Mouse (Mus musculus): Measurements from ENCODE around the gene Smarca4. TPM values are rescaled to one million over a fixed set of nuclear protein-coding genes. Genes with fewer than 3 reads are reported as not detected.

The Smarca4 gene
- total RNA-seq, 4 experiments from 2014 or later = 47.2 to 49.8 (median 49.3) TPM

DNA sequence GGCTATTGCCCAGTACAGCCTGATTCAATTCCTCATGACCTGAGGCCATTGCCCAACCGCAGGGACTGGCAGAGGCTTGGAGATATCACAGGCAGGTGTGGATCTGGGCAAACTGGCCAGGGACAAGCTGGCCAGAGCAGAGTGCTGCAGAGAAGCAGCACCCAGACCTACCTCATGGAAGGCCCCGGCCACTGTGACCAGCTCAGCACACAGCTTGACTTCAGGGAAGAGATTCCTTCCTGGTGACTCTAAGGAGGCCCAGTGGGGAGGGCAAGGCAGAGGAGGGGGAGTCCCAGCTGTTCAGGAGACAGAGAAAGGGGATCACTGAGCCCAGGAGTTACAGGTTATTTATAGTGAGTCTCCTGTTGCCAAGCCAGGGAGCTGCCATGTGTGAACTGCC is 105.1 kb downstream of the Smarca4 start:
- no peak for DNase-seq (ENCODE audit: low spot score)

DNA sequence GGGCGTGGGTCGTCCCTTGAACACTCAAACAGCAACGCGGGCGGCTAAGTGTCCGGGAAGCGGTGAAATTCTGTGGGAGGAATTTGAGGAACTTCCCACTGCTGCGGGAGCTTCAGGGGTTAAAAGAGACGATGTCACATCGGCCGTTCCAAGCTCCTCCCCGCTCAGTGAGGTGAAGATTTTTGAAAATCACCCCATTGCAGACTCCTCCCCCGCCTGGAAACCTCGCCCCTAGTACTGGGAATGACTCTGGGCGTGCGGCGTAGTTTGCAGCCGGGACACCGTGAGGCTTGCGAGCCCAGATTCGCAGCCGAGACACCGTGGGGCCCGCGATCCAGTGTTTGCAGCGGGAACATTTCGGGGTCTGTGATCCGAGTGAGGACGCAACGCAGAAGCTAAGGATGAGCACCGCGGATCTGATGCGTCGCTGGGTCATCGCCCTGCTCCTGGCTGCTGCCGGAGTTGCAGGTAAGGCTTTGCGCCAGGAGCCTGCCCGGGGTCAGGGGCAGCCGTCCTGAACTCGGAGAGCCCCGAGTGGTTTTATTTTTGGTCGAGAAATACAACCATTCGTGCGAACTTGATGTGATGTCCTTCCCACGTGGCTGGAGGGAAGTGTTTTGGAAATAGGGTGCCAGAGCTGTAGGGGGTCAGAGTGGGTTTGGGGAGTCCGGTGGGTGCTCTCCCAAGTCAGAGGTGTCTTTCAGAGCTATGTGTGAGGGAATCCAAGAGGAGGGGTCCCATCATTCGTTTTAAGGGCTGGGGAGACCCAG is 107.6 kb downstream of the Smarca4 start, which contains the start of gene Ldlr:
TSS of gene Ldlr (plus strand) at position 107 of the 770 bp plus-strand sequence.
- peak; percentile 83 for DNase-seq (ENCODE audit: low spot score)

DNA sequence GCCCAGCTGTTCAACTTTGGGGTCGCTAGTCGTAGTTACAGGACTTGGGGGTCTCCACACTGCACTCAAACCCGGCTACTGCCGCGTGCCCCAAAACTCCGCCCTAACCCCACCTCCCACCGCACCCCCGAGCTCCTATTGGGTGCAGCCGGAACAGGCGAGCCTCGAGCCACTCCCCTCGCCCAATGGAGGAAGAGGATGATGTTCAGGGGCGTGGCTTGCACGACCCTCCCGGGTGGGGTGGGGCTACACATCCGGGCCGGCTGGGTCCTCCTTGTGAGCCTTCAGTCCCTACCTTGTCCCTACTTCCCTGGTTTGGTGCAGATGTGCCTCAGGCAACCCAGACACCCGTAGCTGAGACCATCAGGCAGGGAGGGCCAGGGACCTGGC is 108.2 kb downstream of the Smarca4 start:
- peak; percentile 85 for DNase-seq (ENCODE audit: low spot score)

DNA sequence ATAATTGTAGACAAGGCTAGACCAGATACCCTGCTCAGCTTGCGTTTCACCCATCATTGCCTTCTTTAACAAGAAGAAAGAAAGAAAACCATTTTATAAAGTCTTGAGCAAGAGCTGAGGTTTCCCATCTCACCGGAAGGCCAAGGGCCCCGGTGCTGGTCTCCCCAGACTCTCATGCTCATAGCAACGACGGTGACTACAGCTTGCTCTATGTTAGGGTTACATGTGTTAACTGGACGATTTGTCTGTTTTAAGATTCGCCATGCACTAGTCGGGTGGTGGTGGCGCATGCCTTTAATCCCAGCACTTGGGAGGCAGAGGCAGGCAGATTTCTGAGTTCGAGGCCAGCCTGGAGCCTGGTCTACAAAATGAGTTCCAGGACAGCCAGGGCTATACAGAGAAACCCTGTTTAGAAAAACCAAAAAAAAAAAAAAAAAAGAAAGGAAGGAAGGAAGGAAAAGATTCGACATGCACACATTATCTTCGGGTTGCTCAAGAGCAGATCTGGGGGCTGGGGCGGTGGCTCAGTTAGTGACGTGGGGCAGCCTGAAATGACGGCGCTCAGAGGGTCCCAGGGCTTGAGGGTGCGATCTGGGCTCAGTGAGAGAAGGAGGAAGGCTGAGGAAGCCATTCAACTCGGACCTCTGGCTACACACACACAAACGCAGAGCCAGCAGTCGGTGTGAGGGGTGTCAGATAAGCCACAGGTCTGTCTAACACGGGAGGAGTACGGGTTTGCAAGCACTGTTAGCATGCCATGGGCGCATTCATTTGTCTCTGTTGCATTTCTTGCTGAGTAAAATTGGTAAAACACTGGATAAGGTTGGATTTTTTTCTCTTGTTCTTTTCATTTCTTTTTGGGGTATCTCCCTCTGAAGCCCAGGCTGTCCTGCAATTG is 109.5 kb downstream of the Smarca4 start:
- DNase-seq (ENCODE audit: low spot score) = no peak

DNA sequence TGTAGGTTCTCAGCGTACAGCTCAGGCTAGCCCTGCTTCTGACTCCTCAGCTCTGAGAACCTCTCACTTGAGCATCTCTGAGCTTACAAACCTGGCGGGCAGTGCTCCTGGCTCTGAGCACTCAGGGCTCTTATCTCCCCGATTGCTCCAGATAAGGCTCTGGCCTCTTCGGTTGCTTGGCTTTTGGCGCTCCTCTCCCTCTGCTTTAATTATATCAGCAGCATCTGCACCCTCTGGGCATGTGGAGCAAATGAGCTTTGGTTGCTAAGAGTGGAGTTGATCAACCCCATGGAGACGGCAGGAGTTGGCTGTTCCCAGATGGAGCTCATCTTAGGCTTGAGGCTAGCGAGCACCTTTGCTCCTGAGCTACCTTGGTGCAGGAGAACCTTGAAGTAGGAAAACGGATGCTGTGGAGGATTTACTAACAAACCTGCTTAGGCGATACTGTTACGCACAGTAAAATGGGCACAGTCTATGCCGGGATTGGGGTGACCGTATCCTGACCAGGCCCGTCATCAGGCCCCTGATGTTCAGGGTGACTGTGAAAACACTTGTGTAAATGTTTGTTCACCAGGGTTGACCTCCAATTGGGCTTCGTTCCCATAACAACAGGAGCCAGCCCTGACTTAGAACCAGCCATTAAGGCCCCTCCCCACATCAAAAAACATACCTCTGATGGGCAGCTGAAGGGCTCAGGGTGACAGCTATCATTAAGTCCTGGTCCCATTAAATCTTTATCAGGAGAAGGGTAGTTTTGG is 110.4 kb downstream of the Smarca4 start:
- no peak for DNase-seq (ENCODE audit: low spot score)

DNA sequence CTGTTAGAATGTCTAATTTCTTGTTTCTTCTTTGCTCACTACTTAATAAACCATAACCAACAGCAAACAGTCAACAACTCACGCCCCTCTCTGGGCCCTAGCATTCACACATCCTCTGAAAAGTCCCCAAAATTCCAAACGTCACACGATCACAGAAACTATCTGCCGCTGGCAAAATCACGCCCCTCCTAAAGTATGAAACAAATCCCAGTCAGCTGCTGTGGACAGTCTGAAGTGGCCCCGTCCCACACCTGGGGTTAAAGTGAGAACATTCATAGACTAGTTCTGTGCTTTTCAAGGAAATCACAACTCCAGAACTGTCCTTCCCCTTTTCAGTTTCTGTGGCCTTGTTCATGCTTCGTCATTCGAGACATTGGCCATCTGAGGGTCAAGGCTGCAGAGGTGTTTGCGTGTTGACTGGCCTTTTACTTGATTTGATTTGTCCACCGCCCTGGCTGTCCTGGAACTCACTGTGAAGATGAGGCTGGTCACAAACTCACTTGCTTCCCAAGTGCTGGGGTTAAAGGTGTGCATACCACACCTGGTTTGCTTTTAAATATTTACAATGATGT is 112.4 kb downstream of the Smarca4 start:
- DNase-seq (ENCODE audit: low spot score) = no peak

DNA sequence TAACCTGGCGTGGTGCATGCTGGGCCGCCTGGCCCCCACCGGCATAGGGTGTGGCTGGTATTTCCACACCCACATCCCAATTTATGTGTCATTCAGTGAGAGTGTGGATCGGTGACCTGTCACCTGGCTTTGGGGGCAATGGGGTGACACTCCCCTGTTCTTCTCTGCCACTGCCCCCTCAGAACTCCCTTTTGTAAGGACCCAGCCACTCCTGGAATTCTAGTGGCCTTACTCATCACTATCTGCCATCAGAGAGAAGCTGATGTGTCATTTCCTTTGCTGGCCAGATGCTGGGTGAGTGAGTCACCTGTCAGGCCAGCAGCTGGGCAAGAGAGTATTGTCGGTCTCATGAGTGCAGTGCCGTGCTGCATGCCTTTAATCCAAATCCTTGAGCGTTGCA is 113.3 kb downstream of the Smarca4 start:
- DNase-seq (ENCODE audit: low spot score) = no peak

DNA sequence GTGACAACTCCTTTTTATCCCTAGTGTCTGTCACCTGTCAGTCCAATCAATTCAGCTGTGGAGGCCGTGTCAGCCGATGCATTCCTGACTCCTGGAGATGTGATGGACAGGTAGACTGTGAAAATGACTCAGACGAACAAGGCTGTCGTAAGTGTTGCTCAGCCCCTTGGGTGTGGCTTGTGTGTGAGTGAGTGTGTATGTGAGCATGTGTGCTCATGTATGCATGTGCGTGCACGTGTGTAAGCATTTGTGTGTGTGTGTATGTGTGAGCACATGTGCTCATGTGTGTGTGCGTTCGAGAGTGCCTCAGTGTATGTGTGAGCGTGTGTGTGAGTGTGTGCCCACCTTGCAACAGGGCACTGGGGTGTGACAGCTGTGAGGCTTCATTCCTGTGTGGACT is 116.3 kb downstream of the Smarca4 start:
- DNase-seq (ENCODE audit: low spot score) = no peak

DNA sequence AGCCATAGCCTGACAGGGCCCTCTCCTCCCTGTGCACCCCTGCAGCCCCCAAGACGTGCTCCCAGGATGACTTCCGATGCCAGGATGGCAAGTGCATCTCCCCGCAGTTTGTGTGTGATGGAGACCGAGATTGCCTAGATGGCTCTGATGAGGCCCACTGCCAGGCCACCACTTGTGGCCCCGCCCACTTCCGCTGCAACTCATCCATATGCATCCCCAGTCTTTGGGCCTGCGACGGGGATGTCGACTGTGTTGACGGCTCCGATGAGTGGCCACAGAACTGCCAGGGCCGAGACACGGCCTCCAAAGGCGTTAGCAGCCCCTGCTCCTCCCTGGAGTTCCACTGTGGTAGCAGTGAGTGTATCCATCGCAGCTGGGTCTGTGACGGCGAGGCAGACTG is 117.5 kb downstream of the Smarca4 start:
- no peak for DNase-seq (ENCODE audit: low spot score)

DNA sequence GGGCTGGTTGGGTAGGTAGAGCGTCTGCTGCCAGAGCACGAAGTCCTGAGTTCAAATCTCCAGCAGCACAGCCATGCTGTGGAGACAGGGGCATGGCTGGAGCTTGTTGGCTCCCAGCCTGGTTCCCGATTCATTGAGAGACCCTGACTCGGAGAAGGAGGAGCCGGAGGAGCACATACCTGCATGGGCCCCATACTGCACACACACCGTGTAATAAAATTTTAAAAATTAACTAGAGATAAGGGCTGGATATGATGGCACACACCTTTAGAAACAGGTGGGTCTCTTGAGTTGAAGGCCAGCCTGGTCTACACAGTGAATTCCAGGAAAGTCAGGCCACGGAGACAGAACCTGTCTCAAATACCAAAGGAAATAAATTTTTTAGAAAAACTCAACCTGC is 118.0 kb downstream of the Smarca4 start:
- DNase-seq (ENCODE audit: low spot score) = no peak

DNA sequence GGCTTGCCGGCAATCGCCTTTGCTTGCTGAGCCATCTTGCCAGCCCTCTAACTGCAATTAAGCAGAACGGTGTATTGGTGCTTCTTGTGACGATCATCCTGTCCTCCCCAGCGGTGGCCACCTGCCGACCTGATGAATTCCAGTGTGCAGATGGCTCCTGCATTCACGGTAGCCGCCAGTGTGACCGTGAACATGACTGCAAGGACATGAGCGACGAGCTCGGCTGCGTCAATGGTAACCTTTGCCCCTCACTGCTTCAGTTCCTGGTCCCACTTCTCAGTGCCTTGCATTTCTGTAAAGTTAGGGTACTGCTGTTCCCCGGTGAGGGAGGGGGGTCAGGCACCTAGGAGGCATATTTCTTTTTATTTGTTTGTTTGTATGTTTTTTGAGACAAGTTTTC is 119.2 kb downstream of the Smarca4 start:
- no peak for DNase-seq (ENCODE audit: low spot score)

DNA sequence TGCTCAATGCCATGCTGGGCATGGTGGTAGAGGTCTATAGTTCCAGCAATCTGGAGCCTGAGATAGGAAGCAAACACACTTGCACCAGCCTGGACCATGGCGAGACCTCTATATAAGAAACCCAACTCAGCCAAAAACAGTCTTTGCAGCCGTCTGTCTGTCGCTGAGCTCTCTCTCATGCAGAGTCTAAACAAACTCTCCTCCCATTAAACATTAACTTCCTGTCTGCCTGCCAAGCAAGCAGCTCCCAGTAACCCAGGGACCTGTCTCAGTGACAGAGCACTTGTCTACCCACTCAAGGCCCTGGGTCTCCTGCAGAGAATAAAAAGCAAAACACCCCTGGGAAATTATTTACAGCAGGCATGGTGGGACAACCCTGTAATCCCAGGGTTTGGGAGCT is 120.6 kb downstream of the Smarca4 start:
- DNase-seq (ENCODE audit: low spot score) = no peak

DNA sequence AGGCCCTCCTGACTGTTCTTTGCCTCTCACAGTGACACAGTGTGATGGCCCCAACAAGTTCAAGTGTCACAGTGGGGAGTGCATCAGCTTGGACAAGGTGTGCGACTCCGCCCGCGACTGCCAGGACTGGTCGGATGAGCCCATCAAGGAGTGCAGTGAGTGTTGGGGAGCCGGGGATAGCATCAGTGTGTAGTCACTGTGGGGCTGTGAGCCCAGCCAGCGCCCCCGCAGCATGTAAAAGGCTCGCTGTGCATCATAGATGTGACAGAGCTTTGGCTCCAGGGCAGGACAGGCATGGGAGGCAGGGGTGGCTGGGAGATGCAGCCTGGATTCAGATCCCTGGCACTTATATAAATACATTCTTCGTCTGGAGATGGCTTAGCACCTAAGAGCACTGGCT is 121.2 kb downstream of the Smarca4 start:
- DNase-seq (ENCODE audit: low spot score) = no peak

DNA sequence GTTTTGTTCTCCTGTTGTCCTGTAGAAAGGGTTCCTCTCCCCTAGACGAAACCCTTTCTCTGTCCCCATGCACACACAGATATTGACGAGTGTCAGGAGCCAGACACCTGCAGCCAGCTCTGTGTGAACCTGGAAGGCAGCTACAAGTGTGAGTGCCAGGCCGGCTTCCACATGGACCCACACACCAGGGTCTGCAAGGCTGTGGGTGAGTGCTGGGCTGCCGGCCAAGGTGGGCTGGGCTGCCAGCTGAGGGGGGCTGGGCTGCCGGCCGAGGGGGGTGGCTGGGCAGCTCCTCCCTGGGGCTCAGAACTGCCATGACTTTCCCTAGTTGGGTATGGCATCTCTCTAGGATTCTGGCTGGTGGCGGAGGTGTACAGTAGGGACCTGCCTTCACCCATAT is 122.8 kb downstream of the Smarca4 start:
- no peak for DNase-seq (ENCODE audit: low spot score)

DNA sequence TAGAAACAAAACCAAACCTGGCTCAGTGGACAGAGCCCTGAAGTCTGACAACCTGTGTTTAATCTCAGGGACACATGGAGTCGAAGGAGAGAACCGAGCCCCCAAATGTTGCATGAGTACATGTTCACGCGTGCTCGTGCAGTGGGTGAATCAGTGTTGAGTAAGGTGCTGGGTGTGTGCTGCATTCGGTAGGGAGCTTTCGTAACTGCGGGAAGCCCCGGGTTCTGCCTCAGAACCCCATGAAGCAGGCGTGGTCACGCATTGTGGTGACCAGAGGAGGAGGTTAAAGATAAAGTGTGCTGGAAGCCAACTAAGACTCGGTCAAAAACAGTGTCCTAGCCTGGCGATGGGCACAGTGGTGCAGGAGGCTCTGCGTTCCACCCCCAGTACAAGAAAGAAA is 124.5 kb downstream of the Smarca4 start:
- no peak for DNase-seq (ENCODE audit: low spot score)

DNA sequence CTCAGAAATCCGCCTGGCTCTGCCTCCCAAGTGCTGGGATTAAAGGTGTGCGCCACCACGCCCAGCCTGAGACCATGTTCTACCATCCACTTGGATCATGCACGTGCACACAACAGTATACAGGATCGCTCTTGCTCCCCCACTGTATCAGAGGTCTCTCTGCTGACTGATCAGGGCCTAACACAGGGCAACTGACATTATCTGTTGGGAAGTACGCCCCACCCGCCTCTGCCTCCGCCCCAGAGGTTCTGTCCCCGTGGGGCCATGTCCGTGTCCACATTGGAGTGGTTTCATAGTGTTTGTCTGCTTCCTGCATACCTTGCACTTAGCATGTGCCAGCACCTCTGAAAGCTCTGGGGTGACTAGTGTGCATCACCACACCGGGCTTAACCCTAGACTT is 125.5 kb downstream of the Smarca4 start:
- DNase-seq (ENCODE audit: low spot score) = no peak

DNA sequence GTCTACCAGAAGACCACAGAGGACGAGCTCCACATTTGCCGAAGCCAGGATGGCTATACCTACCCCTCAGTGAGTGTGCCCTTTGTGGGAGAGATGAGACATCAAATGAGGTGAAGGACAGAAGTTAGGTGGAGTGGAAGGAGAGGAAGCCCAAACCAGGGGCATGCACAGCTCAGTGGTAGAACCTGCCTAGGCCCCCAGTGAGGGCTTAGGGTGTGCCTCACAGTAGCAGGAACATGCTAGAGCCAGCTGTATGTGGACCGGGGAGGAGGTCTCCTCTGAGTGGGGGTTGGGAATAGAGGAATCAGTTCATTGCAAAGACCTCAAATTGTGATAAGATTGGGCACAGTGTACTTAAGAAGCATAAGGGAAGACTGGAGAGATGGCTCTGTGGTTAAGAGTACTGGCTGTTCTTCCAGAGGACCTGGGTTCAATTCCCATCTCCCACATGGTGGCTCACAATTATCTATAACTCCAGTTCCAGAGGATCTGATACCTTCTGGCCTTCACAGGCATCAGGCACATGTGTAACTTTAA is 131.3 kb downstream of the Smarca4 start:
- no peak for DNase-seq (ENCODE audit: low spot score)

DNA sequence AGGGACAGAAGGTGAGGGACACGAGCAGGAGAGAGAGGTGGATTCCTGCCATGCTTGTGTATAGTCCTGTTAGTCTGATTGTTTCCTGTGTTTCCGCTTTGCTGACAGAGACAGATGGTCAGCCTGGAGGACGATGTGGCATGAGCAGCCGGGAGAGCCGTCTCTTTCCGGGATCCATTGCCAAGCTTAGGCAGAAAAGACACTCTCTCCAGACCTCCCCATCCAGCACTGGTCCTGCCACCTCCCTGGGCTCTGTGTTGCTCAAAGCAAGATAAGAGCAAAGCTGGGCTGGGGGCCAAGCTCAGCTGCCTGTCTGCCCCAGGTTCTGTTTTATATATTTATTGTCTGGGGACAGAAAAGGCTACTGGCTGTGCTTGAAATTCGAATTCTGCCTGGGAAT is 132.1 kb downstream of the Smarca4 start:
- DNase-seq (ENCODE audit: low spot score) = peak; percentile 55

DNA sequence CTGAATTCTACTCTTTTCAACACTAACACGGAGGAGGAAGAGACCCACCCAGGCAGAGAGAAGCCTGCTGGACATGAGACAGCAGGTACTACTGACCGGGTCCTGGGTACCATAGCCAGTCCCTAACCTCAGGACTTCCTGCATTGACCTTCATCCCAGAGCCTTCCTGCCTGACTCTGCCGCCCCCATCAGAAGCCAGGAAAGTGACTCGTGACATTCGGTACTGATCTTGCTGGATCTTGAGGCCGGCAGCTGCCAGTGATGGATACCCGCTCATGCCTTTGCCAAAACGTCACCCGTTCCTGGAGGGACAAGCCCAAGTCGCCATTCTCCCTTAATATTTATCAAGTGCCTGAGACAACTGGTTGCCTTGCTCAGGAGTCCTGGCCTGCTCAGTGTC is 132.5 kb downstream of the Smarca4 start:
- no peak for DNase-seq (ENCODE audit: low spot score)

DNA sequence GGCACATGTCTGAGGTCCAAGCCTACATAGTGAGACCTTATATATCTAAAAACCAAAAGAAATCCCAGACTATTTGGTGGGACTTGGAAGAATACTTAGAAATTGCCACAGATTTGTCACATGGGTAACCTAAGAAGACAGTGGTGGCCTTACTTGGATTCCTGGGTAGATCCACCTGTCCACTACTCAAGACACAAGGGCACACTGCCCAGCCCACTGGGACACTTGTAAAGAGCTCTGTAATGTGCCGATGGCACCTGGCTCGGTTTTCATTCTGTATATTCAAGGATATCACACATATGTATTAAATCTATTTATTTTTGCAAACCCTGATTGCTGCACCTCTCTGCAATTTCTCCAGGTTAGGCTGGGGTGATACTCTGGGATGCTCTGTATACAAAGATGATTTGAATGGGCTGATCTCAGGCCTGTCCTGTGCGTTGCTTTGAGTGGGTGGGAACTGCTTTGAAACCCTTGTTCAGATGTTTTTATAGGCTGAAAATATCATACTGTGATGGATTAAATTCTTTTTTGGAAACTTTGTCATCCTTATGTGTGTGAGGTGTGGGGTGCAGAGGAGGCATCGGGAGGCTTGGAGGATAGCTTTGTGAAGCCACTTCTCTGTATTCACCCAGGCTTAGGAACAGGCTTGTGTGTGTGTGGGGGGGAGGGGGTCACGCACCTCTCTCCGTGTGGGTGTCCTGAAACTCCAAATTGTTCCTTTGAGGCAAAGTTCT is 133.6 kb downstream of the Smarca4 start:
- no peak for DNase-seq (ENCODE audit: low spot score)

DNA sequence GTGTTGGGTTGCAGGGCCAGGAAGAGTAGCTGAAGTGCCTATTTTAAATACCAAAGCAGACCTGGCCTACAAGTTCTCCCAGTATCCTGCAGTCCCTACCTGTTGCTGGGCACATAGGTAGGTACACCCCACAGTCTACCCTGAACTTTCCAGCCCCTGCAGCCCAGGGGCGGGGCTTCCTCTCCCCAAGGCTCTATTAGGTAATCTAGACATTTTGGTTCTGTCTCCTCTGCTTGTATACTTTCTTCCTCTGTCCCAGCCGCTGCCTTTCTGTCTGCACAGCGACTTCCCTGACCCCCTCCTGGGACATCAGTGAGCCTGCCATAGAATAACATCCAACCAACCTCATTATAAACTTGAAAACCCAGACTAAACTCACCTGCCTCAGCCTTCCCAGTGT is 134.4 kb downstream of the Smarca4 start:
- no peak for DNase-seq (ENCODE audit: low spot score)
